Mouse (Mus musculus) myocyte (in vitro differentiated cells): ENCODE data around the gene Zc3hav1l. TPM values are rescaled to one million over a fixed set of nuclear protein-coding genes. Genes with fewer than 3 reads are reported as not detected.
A peak's percentile ranks its signal among the peaks of the same experiment; 100 is the strongest.

Experiments
- H3K27me3 ChIP-seq: one replicate; pipeline ENCODE4 v1.6.1; 2011; ENCODE audit not compliant: control insufficient read depth, insufficient read depth, insufficient read length
- H3K36me3 ChIP-seq: one replicate; pipeline ENCODE4 v1.6.1; 2011; ENCODE audit not compliant: control insufficient read depth, insufficient read depth
- H3K4me2 ChIP-seq: one replicate; pipeline ENCODE4 v1.6.1; 2011; ENCODE audit warnings: low read depth, control low read depth
- H3K4me3 ChIP-seq: one replicate; pipeline ENCODE4 v1.5.1; 2011; ENCODE audit warnings: mild to moderate bottlenecking, control low read depth, moderate library complexity
- H3K79me2 ChIP-seq: one replicate; pipeline ENCODE4 v1.6.1; 2011; ENCODE audit not compliant: control insufficient read depth, insufficient read depth
- H3ac ChIP-seq: one replicate; pipeline ENCODE4 v1.6.1; 2011; ENCODE audit not compliant: control insufficient read depth, insufficient read length
- CEBPB ChIP-seq: IDR thresholded peaks from 2 replicates; pipeline ENCODE4 v1.6.1; 2011; ENCODE audit warnings: mild to moderate bottlenecking, moderate library complexity; ENCODE audit not compliant: poor library complexity, insufficient read depth, severe bottlenecking
- E2F4 ChIP-seq: IDR thresholded peaks from one replicate; pipeline ENCODE4 v1.6.1; 2011; ENCODE audit warnings: mild to moderate bottlenecking, control low read depth, moderate library complexity; ENCODE audit not compliant: insufficient read depth
- MAX ChIP-seq: IDR thresholded peaks from one replicate; pipeline ENCODE4 v1.6.1; 2011; ENCODE audit warnings: low read depth, mild to moderate bottlenecking, control low read depth
- MYOD1 ChIP-seq, 3 experiments: IDR thresholded peaks; one replicate each; pipeline ENCODE4 v1.6.1; 2011; ENCODE audit warnings: control low read depth in 2 of 3, low read depth in 2 of 3, mild to moderate bottlenecking in 2 of 3, moderate library complexity in 1 of 3; ENCODE audit not compliant: insufficient read length in 2 of 3, control insufficient read depth in 1 of 3
- MYOG ChIP-seq, 3 experiments: IDR thresholded peaks; one replicate each; pipeline ENCODE4 v1.6.1; 2011; ENCODE audit warnings: control low read depth in 2 of 3, low read depth in 2 of 3, mild to moderate bottlenecking in 2 of 3; ENCODE audit not compliant: insufficient read length in 2 of 3, control insufficient read depth in 1 of 3, insufficient read depth in 1 of 3
- POLR2A ChIP-seq: IDR thresholded peaks from one replicate; pipeline ENCODE4 v1.6.1; 2011; ENCODE audit warnings: low read depth, mild to moderate bottlenecking, control low read depth, moderate library complexity; ENCODE audit not compliant: insufficient read length
- POLR2AphosphoS2 ChIP-seq: IDR thresholded peaks from one replicate; pipeline ENCODE4 v1.6.1; 2011; ENCODE audit warnings: low read depth, control low read depth; ENCODE audit not compliant: insufficient read length
- REST ChIP-seq: IDR thresholded peaks from one replicate; pipeline ENCODE4 v1.6.1; 2011; ENCODE audit warnings: mild to moderate bottlenecking, control low read depth, moderate library complexity; ENCODE audit not compliant: insufficient read depth, insufficient read length
- SRF ChIP-seq: IDR thresholded peaks from one replicate; pipeline ENCODE4 v1.6.1; 2011; ENCODE audit warnings: low read depth; ENCODE audit not compliant: control insufficient read depth, insufficient read length
- TCF12 ChIP-seq: IDR thresholded peaks from one replicate; pipeline ENCODE4 v1.6.1; 2011; ENCODE audit warnings: mild to moderate bottlenecking, control low read depth; ENCODE audit not compliant: poor library complexity, insufficient read depth, severe bottlenecking
- TCF3 ChIP-seq: IDR thresholded peaks from one replicate; pipeline ENCODE4 v1.6.1; 2011; ENCODE audit warnings: low read depth, control low read depth; ENCODE audit not compliant: insufficient read length
- USF1 ChIP-seq: IDR thresholded peaks from one replicate; pipeline ENCODE4 v1.6.1; 2011; ENCODE audit warnings: low read depth, mild to moderate bottlenecking, control low read depth, moderate library complexity
- polyA plus RNA-seq: library from polyadenylated mRNA; unstranded; fragments of >200 nt; fragmentation: generic; extraction: Trizol; gene quantifications from one replicate; pipeline ENCODE4 v1.2.1, GENCODE M21; 2012; ENCODE audit warnings: missing spikeins

The Zc3hav1l gene
- polyA plus RNA-seq, 1 experiment = 0.92 TPM

- Histone ChIP-seq H3K36me3 (peaks cover 76% of the 10 kb centered on the region), H3K4me2 (no peak overlapping the region), H3ac (no peak overlapping the region), H3K4me3 (no peak overlapping the region), H3K27me3 (no peaks in the 10 kb centered on the region), H3K79me2 (no peaks in the 10 kb centered on the region)
- no peak for TF ChIP-seq TCF12
- TF ChIP-seq REST = no peak
- TF ChIP-seq POLR2AphosphoS2 = no peak
- no peak for TF ChIP-seq MYOD1 (IDR thresholded peaks at IDR 0.05; ENCODE audit: control insufficient read depth in 1 of 3, insufficient read length in 2 of 3, low read depth in 2 of 3)
- no peak for TF ChIP-seq E2F4
- TF ChIP-seq TCF3 = no peak
- TF ChIP-seq POLR2A = no peak
- TF ChIP-seq USF1 = no peak
- TF ChIP-seq MYOG (IDR thresholded peaks at IDR 0.05; ENCODE audit: control insufficient read depth in 1 of 3, insufficient read depth in 1 of 3, insufficient read length in 2 of 3, low read depth in 2 of 3) = no peak
- no peak for TF ChIP-seq MAX
- no peak for TF ChIP-seq SRF
- no peak for TF ChIP-seq CEBPB
Observed at GRCm38 (mm10) chr6:38309741-38310140, 10.7 kb upstream of the Zc3hav1l start.

GRCm38 (mm10) chr6:38304981-38305380 lies 5.9 kb upstream of the Zc3hav1l start:
- TF ChIP-seq CEBPB (no peak), USF1 (no peak), REST (no peak), MAX (no peak), E2F4 (no peak)
- Histone ChIP-seq H3K36me3 (peaks cover 51% of the 10 kb centered on the region), H3K4me3 (no peak overlapping the region), H3ac (no peak overlapping the region), H3K27me3 (no peaks in the 10 kb centered on the region), H3K79me2 (no peaks in the 10 kb centered on the region), H3K4me2 (no peak overlapping the region)

- H3K4me3 ChIP-seq = peak overlapping the region; percentile 35
- peak overlapping the region; percentile 60 for H3ac ChIP-seq
- H3K36me3 ChIP-seq = no peaks in the 10 kb centered on the region
- no peak for TF ChIP-seq POLR2A
- TF ChIP-seq USF1 = no peak
- no peak for TF ChIP-seq REST
- no peak for TF ChIP-seq MAX
- no peak for TF ChIP-seq POLR2AphosphoS2
- TF ChIP-seq SRF = no peak
- TF ChIP-seq MYOD1 (IDR thresholded peaks at IDR 0.05; ENCODE audit: control insufficient read depth in 1 of 3, insufficient read length in 2 of 3, low read depth in 2 of 3) = no peak
- TF ChIP-seq TCF3 = no peak
- no peak for TF ChIP-seq MYOG (IDR thresholded peaks at IDR 0.05; ENCODE audit: control insufficient read depth in 1 of 3, insufficient read depth in 1 of 3, insufficient read length in 2 of 3, low read depth in 2 of 3)
- TF ChIP-seq CEBPB = no peak
- no peak for TF ChIP-seq TCF12
- TF ChIP-seq E2F4 = no peak
- H3K27me3 ChIP-seq = no peaks in the 10 kb centered on the region
- peak overlapping the region; percentile 76 for H3K4me2 ChIP-seq
- no peaks in the 10 kb centered on the region for H3K79me2 ChIP-seq
Observed at GRCm38 (mm10) chr6:38298246-38298635, 818 bp downstream of the Zc3hav1l start.

GRCm38 (mm10) chr6:38297580-38298245 lies 1.3 kb downstream of the Zc3hav1l start:
- Histone ChIP-seq H3K79me2 (no peaks in the 10 kb centered on the region), H3K4me3 (peak overlapping the region; percentile 35), H3K4me2 (peak overlapping the region; percentile 76), H3K36me3 (no peaks in the 10 kb centered on the region), H3ac (no peak overlapping the region), H3K27me3 (no peaks in the 10 kb centered on the region)
- no peak for TF ChIP-seq MYOG (IDR thresholded peaks at IDR 0.05; ENCODE audit: control insufficient read depth in 1 of 3, insufficient read depth in 1 of 3, insufficient read length in 2 of 3, low read depth in 2 of 3)

- Histone ChIP-seq H3K36me3 (peaks cover 4% of the 10 kb centered on the region), H3K4me2 (no peak overlapping the region), H3K27me3 (no peaks in the 10 kb centered on the region), H3K79me2 (no peaks in the 10 kb centered on the region), H3ac (no peak overlapping the region), H3K4me3 (no peak overlapping the region)
- TF ChIP-seq REST (no peak), E2F4 (no peak), MYOD1 (IDR thresholded peaks at IDR 0.05; ENCODE audit: control insufficient read depth in 1 of 3, insufficient read length in 2 of 3, low read depth in 2 of 3) (no peak), CEBPB (no peak), TCF12 (no peak), MAX (no peak), POLR2AphosphoS2 (no peak)
Observed at GRCm38 (mm10) chr6:38293708-38294107, 5.4 kb downstream of the Zc3hav1l start.
